Mouse (Mus musculus): Measurements from ENCODE around the gene Brox. TPM values are rescaled to one million over a fixed set of nuclear protein-coding genes. Genes with fewer than 3 reads are reported as not detected.
"Not testable (repeated sequence)": the region's sequence is repeated elsewhere in the genome, so short reads cannot be mapped to it uniquely, and the experiment has no call there.

Gene Brox
- polyA plus RNA-seq, 1 experiment from 2014 or later = 64.6 TPM

DNA sequence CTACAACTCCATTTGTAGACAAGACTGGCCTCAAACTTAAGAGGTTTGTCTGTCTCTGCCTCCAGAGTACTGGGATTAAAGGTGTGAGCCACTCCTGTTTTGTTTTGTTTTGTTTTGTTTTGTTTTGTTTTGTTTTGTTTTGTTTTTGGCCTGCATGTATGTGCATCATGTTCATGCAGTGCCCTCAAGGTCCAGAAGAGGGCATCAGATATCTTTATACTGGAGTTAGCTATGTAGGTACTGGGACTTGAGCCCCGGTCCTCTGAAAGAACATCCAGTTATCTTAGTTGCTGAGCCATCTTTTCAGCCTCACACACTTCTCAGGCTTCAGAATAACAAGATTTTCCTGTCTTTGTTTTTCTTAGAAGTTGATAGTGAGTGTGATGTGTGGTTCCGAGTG lies 18.7 kb upstream of the Brox start:
- H3K27me3 ChIP-seq (ENCODE audit: control insufficient read depth, insufficient read depth, low read length) = no peaks in the 10 kb centered on the region
- H3K9me3 ChIP-seq (ENCODE audit: control insufficient read depth, low read length) = no peaks in the 10 kb centered on the region
- whole genome bisulfite sequencing = 92% methylated on average over 2 of the region's 2 CpGs
- H3K4me1 ChIP-seq (ENCODE audit: control insufficient read depth, insufficient read depth, low read length) = no peaks in the 10 kb centered on the region
- no peak for DNase-seq (ENCODE audit: low spot score, missing footprints)
- H3K4me2 ChIP-seq = no peak overlapping the region
- no peak overlapping the region for H3K9ac ChIP-seq (ENCODE audit: low read length)
- no peak for ATAC-seq (ENCODE audit: low FRiP score)
- no peak overlapping the region for H3K27ac ChIP-seq (ENCODE audit: low read depth, low read length)
- H3K4me3 ChIP-seq (ENCODE audit: low read depth, low read length) = no peak overlapping the region
- H3K36me3 ChIP-seq (ENCODE audit: control insufficient read depth, insufficient read depth, low read length) = peaks cover 7% of the 10 kb centered on the region; the same call in 1 of the 2 replicates

DNA sequence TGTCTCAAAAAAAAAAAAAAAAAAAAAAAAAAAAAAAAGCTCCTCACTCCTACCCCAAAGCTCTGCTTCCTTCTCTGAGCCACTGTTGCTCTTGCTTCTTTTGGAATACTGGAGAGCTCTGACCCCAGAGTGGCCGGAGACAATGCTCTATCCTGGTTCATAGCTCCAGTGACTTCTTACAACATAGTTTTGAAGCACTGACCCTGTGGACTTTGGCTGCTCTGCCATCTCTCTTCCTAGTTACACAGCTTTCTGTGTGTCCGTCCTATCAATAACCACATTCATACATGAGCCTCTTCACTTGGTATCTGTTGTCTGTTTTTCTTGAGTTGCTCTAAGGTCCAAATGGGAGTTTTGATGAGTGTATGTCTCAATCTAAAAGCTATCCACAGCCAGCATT lies 15.0 kb upstream of the Brox start:
- Histone ChIP-seq H3K9me3 (ENCODE audit: control insufficient read depth, low read length) (no peaks in the 10 kb centered on the region), H3K36me3 (ENCODE audit: control insufficient read depth, insufficient read depth, low read length) (peaks cover 4% of the 10 kb centered on the region; the same call in 1 of the 2 replicates), H3K4me1 (ENCODE audit: control insufficient read depth, insufficient read depth, low read length) (no peaks in the 10 kb centered on the region), H3K4me2 (no peak overlapping the region), H3K27me3 (ENCODE audit: control insufficient read depth, insufficient read depth, low read length) (no peaks in the 10 kb centered on the region), H3K27ac (ENCODE audit: low read depth, low read length) (no peak overlapping the region), H3K9ac (ENCODE audit: low read length) (no peak overlapping the region), H3K4me3 (ENCODE audit: low read depth, low read length) (no peak overlapping the region)
- 91% methylated on average over 2 of the region's 2 CpGs for WGBS
- DNase-seq (ENCODE audit: low spot score, missing footprints) = no peak
- no peak for ATAC-seq (ENCODE audit: low FRiP score)

DNA sequence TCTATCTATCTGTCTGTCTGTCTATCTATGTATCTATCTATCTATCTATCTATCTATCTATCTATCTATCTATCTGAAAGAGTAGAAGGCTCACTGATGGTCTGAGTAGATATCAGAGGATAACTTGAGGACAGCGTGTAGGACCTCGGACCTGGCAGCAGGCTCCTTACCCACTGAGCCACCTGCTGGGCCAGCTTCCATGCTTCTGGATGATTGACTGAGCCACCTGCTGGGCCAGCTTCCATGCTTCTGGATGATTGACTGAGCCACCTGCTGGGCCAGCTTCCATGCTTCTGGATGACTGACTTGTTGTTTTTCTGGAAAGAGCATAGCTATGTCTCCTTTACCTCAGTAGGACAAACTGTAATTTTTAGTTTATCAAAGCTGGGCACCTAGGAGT lies 12.5 kb upstream of the Brox start:
- not testable (repeated sequence) for H3K4me1 ChIP-seq (ENCODE audit: control insufficient read depth, insufficient read depth, low read length); H3K4me2 ChIP-seq; H3K27ac ChIP-seq (ENCODE audit: low read depth, low read length); H3K9me3 ChIP-seq (ENCODE audit: control insufficient read depth, low read length); ATAC-seq (ENCODE audit: low FRiP score); H3K4me3 ChIP-seq (ENCODE audit: low read depth, low read length); H3K9ac ChIP-seq (ENCODE audit: low read length); DNase-seq (ENCODE audit: low spot score, missing footprints); H3K27me3 ChIP-seq (ENCODE audit: control insufficient read depth, insufficient read depth, low read length); H3K36me3 ChIP-seq (ENCODE audit: control insufficient read depth, insufficient read depth, low read length)
- 70% methylated on average over 2 of the region's 2 CpGs for WGBS

DNA sequence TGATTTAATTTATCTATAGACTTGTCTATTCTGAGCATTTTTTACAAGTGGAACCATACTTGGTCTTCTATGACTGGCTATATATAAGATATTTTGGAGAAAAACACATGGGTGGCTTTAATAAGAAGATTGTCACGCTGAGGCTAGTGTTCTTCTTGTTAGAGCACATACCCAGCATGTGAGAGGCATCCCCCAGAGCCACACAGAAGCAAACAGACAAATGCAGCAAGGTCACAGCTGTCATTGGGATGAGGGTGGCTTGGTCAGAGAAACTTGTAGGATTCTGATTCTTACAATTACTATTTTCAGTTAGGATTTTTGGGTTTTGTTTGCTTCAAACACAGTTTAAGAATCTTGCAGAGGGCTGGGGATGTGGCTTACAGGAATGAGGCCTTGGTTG lies 11.4 kb upstream of the Brox start:
- H3K9me3 ChIP-seq (ENCODE audit: control insufficient read depth, low read length) = no peaks in the 10 kb centered on the region
- no peak overlapping the region for H3K4me2 ChIP-seq
- no peaks in the 10 kb centered on the region for H3K27me3 ChIP-seq (ENCODE audit: control insufficient read depth, insufficient read depth, low read length)
- no peaks in the 10 kb centered on the region for H3K4me1 ChIP-seq (ENCODE audit: control insufficient read depth, insufficient read depth, low read length)
- H3K36me3 ChIP-seq (ENCODE audit: control insufficient read depth, insufficient read depth, low read length) = no peaks in the 10 kb centered on the region; the same call in 1 of the 2 replicates
- DNase-seq (ENCODE audit: low spot score, missing footprints) (no peak), ATAC-seq (ENCODE audit: low FRiP score) (no peak)
- no peak overlapping the region for H3K4me3 ChIP-seq (ENCODE audit: low read depth, low read length)
- no peak overlapping the region for H3K27ac ChIP-seq (ENCODE audit: low read depth, low read length)
- WGBS = 81% methylated on average over 1 of the region's 1 CpGs
- H3K9ac ChIP-seq (ENCODE audit: low read length) = no peak overlapping the region

DNA sequence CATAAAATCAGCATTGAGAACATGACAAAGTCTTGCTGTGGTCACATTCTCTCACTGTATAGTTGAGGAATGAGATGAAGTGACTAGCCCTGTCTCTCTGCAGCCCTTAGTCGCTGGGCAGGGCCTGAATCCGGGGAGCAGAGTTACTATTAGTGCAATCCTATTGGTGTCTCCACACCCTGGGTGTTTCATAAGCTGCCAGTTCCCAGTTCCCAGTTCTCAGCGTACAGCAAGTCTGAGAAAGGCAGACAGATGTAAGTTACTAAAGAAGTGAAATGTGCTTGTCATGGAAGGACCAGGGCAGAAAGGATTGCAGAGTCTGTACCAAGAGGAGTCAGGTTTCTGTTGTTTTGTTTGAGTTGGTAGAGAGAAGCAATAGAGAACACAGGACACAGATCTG lies 10.5 kb upstream of the Brox start:
- no peak for DNase-seq (ENCODE audit: low spot score, missing footprints)
- no peaks in the 10 kb centered on the region for H3K4me1 ChIP-seq (ENCODE audit: control insufficient read depth, insufficient read depth, low read length)
- 83% methylated on average over 3 of the region's 3 CpGs for WGBS
- H3K27me3 ChIP-seq (ENCODE audit: control insufficient read depth, insufficient read depth, low read length) = no peaks in the 10 kb centered on the region
- no peak overlapping the region for H3K9ac ChIP-seq (ENCODE audit: low read length)
- H3K4me3 ChIP-seq (ENCODE audit: low read depth, low read length) = no peak overlapping the region
- ATAC-seq (ENCODE audit: low FRiP score) = no peak
- H3K4me2 ChIP-seq = no peak overlapping the region
- H3K9me3 ChIP-seq (ENCODE audit: control insufficient read depth, low read length) = no peaks in the 10 kb centered on the region
- no peaks in the 10 kb centered on the region; the same call in 1 of the 2 replicates for H3K36me3 ChIP-seq (ENCODE audit: control insufficient read depth, insufficient read depth, low read length)
- no peak overlapping the region for H3K27ac ChIP-seq (ENCODE audit: low read depth, low read length)

DNA sequence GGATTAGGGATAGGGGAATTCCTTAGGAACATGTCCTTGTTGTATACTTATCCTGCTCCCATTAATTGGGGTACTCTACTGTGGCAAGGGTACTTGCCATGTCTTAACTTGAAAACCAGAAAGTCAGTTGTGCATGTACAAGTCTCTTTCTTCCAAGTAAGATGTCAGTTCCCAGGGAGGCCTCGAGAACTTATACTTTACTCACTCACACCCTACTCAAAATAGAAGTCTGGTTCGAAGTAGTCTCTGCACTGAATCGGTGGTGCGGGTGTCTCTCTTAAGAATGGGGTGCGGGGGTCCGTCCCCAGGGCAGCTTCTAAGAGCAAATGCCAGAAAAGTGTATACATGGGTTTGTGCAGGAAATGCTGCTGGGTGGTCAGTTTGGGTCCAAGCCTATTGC lies 2.1 kb upstream of the Brox start:
- H3K4me1 ChIP-seq (ENCODE audit: control insufficient read depth, insufficient read depth, low read length) = no peaks in the 10 kb centered on the region
- no peaks in the 10 kb centered on the region for H3K36me3 ChIP-seq (ENCODE audit: control insufficient read depth, insufficient read depth, low read length)
- no peak overlapping the region for H3K27ac ChIP-seq (ENCODE audit: low read depth, low read length)
- H3K27me3 ChIP-seq (ENCODE audit: control insufficient read depth, insufficient read depth, low read length) = no peaks in the 10 kb centered on the region
- H3K4me2 ChIP-seq = no peak overlapping the region
- no peak overlapping the region for H3K9ac ChIP-seq (ENCODE audit: low read length)
- H3K9me3 ChIP-seq (ENCODE audit: control insufficient read depth, low read length) = no peaks in the 10 kb centered on the region
- ATAC-seq (ENCODE audit: low FRiP score) = no peak
- no peak overlapping the region for H3K4me3 ChIP-seq (ENCODE audit: low read depth, low read length)
- peak; percentile 100 for DNase-seq (ENCODE audit: low spot score, missing footprints)
- WGBS = 89% methylated on average over 6 of the region's 6 CpGs

DNA sequence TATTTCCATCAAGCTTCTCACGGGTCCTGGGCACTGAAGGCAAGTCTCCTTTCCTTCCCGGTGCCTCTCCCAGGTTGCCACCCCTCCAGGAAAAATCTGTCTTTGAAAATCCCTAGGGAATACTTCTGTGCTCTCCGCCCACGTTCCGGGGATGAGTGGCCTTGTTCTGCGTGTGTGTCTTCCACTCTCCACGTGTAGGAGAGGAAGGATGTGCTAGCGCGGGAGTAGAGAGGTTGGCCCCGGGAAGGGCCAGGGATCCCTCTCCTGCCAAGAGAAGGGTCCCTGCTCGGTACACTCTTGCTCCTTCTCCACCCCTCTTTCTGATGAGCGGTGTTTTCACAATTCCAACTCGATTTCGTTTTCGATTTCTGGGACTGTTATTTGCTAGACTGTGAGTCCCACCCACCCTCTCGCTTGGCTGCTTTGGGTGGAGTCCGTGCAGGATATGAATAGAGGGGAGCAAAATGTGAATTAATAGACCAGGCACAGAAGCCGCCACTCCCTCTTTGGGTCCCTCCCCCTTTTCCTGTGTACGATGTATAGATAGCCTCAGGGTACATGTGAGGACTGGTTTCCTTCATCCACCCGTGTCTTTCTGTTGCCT lies 919 bp upstream of the Brox start:
- ATAC-seq (ENCODE audit: low FRiP score) (peak; percentile 18; the same call in 1 of the 2 replicates), DNase-seq (ENCODE audit: low spot score, missing footprints) (peak; percentile 93)
- peak overlapping the region; percentile 50 for H3K9ac ChIP-seq (ENCODE audit: low read length)
- H3K9me3 ChIP-seq (ENCODE audit: control insufficient read depth, low read length) = no peaks in the 10 kb centered on the region
- H3K27me3 ChIP-seq (ENCODE audit: control insufficient read depth, insufficient read depth, low read length) = no peaks in the 10 kb centered on the region
- no peak overlapping the region for H3K27ac ChIP-seq (ENCODE audit: low read depth, low read length)
- peak overlapping the region; percentile 51 for H3K4me2 ChIP-seq
- H3K4me3 ChIP-seq (ENCODE audit: low read depth, low read length) = peak overlapping the region; percentile 47
- no peaks in the 10 kb centered on the region for H3K4me1 ChIP-seq (ENCODE audit: control insufficient read depth, insufficient read depth, low read length)
- H3K36me3 ChIP-seq (ENCODE audit: control insufficient read depth, insufficient read depth, low read length) = no peaks in the 10 kb centered on the region
- WGBS = under 1% methylated on average over 20 of the region's 20 CpGs

DNA sequence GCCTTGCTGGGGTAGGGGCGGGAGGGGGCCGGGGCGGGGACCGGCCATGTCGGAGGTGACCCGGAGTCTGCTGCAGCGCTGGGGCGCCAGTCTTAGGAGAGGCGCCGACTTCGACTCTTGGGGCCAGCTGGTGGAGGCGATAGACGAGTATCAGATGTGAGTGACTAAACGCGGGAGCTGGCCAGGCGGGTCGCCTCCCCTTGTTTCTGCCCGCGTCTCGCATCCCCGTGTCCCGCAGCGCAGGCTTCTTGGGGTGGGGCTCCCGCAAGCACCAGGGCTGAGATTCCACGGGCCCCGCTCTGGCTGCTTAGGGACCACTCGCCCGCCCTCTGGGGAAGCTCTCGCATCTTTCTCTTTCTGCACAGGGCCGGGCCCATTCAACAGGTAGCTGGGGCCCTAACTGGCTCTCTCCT lies 410 bp upstream of the Brox start:
- peak overlapping the region; percentile 51 for H3K4me2 ChIP-seq
- H3K4me3 ChIP-seq (ENCODE audit: low read depth, low read length) = peak overlapping the region; percentile 47
- H3K9ac ChIP-seq (ENCODE audit: low read length) = peak overlapping the region; percentile 50
- WGBS = 2% methylated on average over 29 of the region's 30 CpGs
- DNase-seq (ENCODE audit: low spot score, missing footprints) (peak; percentile 94), ATAC-seq (ENCODE audit: low FRiP score) (no peak; the same call in none of the 2 replicates)
- H3K36me3 ChIP-seq (ENCODE audit: control insufficient read depth, insufficient read depth, low read length) = no peaks in the 10 kb centered on the region
- H3K4me1 ChIP-seq (ENCODE audit: control insufficient read depth, insufficient read depth, low read length) = no peaks in the 10 kb centered on the region
- no peaks in the 10 kb centered on the region for H3K9me3 ChIP-seq (ENCODE audit: control insufficient read depth, low read length)
- no peaks in the 10 kb centered on the region for H3K27me3 ChIP-seq (ENCODE audit: control insufficient read depth, insufficient read depth, low read length)
- no peak overlapping the region for H3K27ac ChIP-seq (ENCODE audit: low read depth, low read length)

DNA sequence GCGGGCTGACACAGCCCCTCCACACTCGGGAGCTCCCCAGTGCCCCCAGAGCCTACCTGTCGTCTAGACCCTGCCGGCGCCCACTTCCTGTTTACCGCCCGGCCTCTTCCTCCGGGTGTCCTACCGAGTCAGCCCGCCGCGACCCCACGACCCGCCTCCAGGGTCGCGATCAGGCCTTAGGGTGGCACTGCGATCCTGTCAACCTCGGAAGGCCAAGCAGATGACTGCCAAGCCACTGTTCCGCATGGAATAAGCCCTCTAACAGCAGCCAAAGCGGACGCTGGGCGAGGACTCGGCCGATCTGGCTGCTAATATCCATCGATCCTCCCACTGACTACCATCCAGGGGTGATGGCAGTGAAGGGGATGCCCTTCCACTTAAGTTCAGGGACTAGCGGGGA lies 604 bp downstream of the Brox start, which contains the start of gene Aida:
Gene Aida (plus strand): TSS at position 126 of the 400 bp plus-strand sequence.
- Histone ChIP-seq H3K9me3 (ENCODE audit: control insufficient read depth, low read length) (no peaks in the 10 kb centered on the region), H3K4me2 (peak within 1 kb of the TSS; percentile 51)

More for the DNA sequence above, 604 bp downstream of the Brox start, which contains the start of gene Aida:
- no peak for DNase-seq (ENCODE audit: low spot score, missing footprints)
- Histone ChIP-seq H3K4me1 (ENCODE audit: control insufficient read depth, insufficient read depth, low read length) (no peaks in the 10 kb centered on the region), H3K27ac (ENCODE audit: low read depth, low read length) (no peak within 1 kb of the TSS), H3K9ac (ENCODE audit: low read length) (peak within 1 kb of the TSS; percentile 51), H3K4me3 (ENCODE audit: low read depth, low read length) (peak within 1 kb of the TSS; percentile 47), H3K36me3 (ENCODE audit: control insufficient read depth, insufficient read depth, low read length) (no peaks in the 10 kb centered on the region), H3K27me3 (ENCODE audit: control insufficient read depth, insufficient read depth, low read length) (no peaks in the 10 kb centered on the region)
- WGBS = 0% methylated on average over 26 of the region's 26 CpGs
- ATAC-seq (ENCODE audit: low FRiP score) = peak; percentile 29; the same call in 1 of the 2 replicates

Measured in midbrain, embryonic 11.5 days (tissue).